Mouse (Mus musculus): ENCODE results near the gene Eif2d. TPM values are rescaled to one million over a fixed set of nuclear protein-coding genes. Genes with fewer than 3 reads are reported as not detected.

Eif2d gene
- polyA plus RNA-seq (2012; rRNA removed) = 17.7 and 20.0 TPM in 2 replicates

DNA sequence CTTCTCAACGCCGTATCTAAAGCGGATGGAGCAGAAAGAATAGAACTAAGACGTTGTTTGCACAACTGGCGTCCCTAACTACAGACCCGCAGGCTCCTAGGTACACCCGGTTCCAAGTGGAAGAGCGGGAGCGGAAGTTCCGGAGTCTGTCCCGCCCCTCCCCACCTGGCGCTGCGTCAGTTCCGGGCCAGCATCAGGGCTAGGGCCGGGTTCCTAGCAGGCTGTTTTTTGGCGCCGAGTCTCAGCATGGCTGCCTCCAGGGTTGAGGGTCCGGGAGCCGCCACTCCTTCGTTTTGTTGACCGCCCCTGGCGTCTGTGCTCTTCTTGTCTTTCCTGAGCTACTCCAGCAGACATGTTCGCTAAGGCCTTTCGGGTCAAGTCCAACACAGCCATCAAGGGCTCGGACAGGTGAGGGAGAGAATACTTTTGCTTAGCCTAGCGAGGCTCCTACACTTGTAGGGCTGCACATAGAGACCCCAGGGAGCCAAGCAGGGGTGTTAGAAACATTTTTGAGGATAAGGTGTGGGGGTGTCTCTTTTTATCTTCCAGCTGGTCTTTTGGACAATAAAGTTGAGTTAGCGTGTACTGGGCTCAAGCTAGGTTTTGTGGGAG is at the start of gene Eif2d:
Gene Eif2d, plus strand, starts transcription at position 164 of the 612 bp plus-strand sequence.

DNA sequence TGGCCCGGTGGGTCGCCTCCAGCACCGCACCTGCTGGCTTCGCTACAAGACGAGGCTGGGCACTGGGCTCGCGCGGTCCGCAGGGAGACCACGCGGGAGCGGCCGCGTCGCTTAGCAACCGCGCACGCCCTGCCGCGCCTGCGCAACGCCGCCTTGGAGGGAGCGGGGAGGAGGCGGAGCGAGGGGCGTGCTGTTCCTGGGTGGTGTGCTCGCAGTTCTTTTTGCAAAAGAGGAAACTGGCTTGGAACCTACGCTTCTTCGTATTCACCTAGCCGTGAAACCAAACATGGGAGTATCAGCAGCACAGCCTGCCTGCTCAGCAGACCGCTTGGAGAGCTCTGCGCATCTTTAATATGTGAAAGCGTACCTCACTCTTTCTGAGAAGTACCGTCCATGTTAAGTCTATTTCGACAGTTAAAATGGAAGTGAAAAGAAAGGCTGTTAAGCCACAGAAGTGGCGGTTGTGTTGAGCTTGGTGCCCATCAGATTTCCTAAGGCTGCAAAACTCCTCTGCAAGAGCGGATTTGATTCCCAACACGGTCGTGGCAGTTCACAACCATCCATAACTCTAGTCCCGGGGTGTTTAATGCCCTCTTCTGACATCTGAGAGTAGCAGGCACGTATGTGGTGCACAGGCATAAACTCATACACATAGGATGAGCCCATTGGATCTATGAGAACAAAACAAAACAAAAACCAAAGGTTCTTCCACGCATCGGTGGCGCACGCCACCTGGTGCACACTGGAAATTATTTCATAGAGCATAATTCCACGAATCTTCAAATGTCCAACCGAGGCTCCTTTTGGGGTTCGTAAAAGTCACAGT is 14.6 kb upstream of the Eif2d start, which contains the start of gene Dyrk3:
Gene Dyrk3, minus strand, starts transcription at position 150 of the 826 bp plus-strand sequence.

Other genes starting within 250 kb of the Eif2d start
- gene Il20, start 241.7 kb upstream of the Eif2d start, polyA plus RNA-seq (2012; rRNA removed) = not detected in 2 replicates
- gene Il19, start 213.1 kb upstream of the Eif2d start, polyA plus RNA-seq (2012; rRNA removed) = 0.03 TPM in 1 of 2 replicates, not detected in the other
- gene Il10, start 133.3 kb upstream of the Eif2d start, polyA plus RNA-seq (2012; rRNA removed) = 0.03 and 0.05 TPM in 2 replicates
- 11.9 and 14.7 TPM in 2 replicates for gene Mapkapk2, start 55.4 kb upstream of the Eif2d start, polyA plus RNA-seq (2012; rRNA removed)
- gene Dyrk3, start 14.8 kb upstream of the Eif2d start, polyA plus RNA-seq (2012; rRNA removed) = 9.2 and 11.8 TPM in 2 replicates
- 1.9 and 2.6 TPM in 2 replicates for gene Rassf5, start 92.1 kb downstream of the Eif2d start, polyA plus RNA-seq (2012; rRNA removed)
- 6.1 and 7.8 TPM in 2 replicates for gene Ikbke, start 126.4 kb downstream of the Eif2d start, polyA plus RNA-seq (2012; rRNA removed)

Measured in liver, embryonic 14 days (tissue).